Mouse (Mus musculus) heart, embryonic 13.5 days (tissue): ENCODE measurements around the gene Cd83. TPM values are rescaled to one million over a fixed set of nuclear protein-coding genes. Genes with fewer than 3 reads are reported as not detected.
A peak's percentile ranks its signal among the peaks of the same experiment; 100 is the strongest.

Source experiments
- ATAC-seq: fragments of 200-750 bp; cut with Nextera tagmentation; 2 replicates; pipeline ENCODE4 v1.8.0; 2017; ENCODE audit warnings: moderate TSS enrichment; ENCODE audit not compliant: insufficient number of reproducible peaks, low FRiP score, low TSS enrichment; ENCODE audit errors: extremely low read depth
- H3K27ac ChIP-seq: fragments of 300-500 bp; sonication (generic); replicated peaks from 2 replicates; pipeline ENCODE4 v1.5.1; 2015; ENCODE audit warnings: moderate library complexity, mild to moderate bottlenecking, inconsistent platforms
- H3K27me3 ChIP-seq: fragments of 300-500 bp; sonication (generic); replicated peaks from 2 replicates; pipeline ENCODE4 v1.6.1; 2015; ENCODE audit warnings: mild to moderate bottlenecking, inconsistent platforms
- H3K36me3 ChIP-seq: fragments of 300-500 bp; sonication (generic); 2 replicates; pipeline ENCODE4 v1.6.1; 2015; ENCODE audit warnings: mild to moderate bottlenecking, inconsistent platforms
- H3K4me1 ChIP-seq: fragments of 300-500 bp; sonication (generic); 2 replicates; pipeline ENCODE4 v1.6.1; 2015; ENCODE audit warnings: inconsistent platforms
- H3K4me2 ChIP-seq: fragments of 300-500 bp; sonication (generic); 2 replicates; pipeline ENCODE4 v1.6.1; 2015; ENCODE audit warnings: inconsistent platforms, mild to moderate bottlenecking, moderate library complexity
- H3K4me3 ChIP-seq: fragments of 300-500 bp; sonication (generic); 2 replicates; pipeline ENCODE4 v1.5.1; 2015; ENCODE audit warnings: moderate library complexity, mild to moderate bottlenecking, inconsistent platforms
- H3K9ac ChIP-seq: fragments of 300-500 bp; sonication (generic); 2 replicates; pipeline ENCODE4 v1.6.1; 2015; ENCODE audit warnings: inconsistent platforms, mild to moderate bottlenecking, moderate library complexity
- H3K9me3 ChIP-seq: fragments of 300-500 bp; sonication (generic); 2 replicates; pipeline ENCODE4 v1.6.1; 2016; ENCODE audit warnings: inconsistent platforms
- WGBS: fragments of 180-500 bp; shearing (Covaris S2); methylation state at CpG from one replicate; pipeline ENCODE4 v1.1.7; 2015; ENCODE audit warnings: mixed read lengths; 5-methylcytosine and 5-hydroxymethylcytosine counted together
- polyA plus RNA-seq: library from polyadenylated mRNA; unstranded; fragments of >200 nt; fragmentation: Nextera tagmentation; extraction: Ambion mirVana; gene quantifications from 2 replicates; pipeline ENCODE4 v1.2.1, GENCODE M21; 2015

Gene Cd83
- polyA plus RNA-seq, 1 experiment from 2014 or later = 3.1 TPM

GRCm38 (mm10) chr13:43761156-43761855 lies 23.3 kb upstream of the Cd83 start:
- no peak overlapping the region for H3K9ac ChIP-seq
- no peak overlapping the region for H3K4me2 ChIP-seq
- H3K36me3 ChIP-seq = no peaks in the 10 kb centered on the region
- H3K9me3 ChIP-seq = no peaks in the 10 kb centered on the region
- no peak for ATAC-seq
- WGBS = 65% methylated on average over 12 of the region's 12 CpGs
- H3K4me3 ChIP-seq = no peak overlapping the region
- 0 out of 2 replicates have a peak, but pooled peaks cover 7% of the 10 kb centered on the region for H3K4me1 ChIP-seq
- H3K27ac ChIP-seq = no peak overlapping the region
- no peaks in the 10 kb centered on the region; the same call in 1 of the 2 replicates for H3K27me3 ChIP-seq

DNA sequence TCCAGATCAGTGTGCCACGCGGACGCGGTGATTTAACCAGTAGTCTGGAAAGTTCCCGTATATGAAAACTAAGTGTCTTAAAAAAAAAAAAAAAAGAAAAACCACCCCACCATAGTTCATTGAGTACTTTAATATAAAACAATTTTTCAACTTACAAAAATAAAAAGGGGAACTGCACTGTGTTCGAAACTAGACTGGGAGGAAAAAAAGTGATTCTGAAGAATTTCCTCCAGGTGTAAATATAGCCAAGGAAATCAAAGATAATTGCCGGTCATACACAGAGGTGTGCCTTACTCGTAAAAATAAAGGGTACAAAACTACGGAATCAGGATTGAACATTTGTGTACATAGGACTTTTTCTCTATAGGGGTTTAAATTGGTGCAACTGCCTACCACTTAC lies 21.7 kb upstream of the Cd83 start:
- Histone ChIP-seq H3K36me3 (no peaks in the 10 kb centered on the region), H3K9ac (no peak overlapping the region), H3K27ac (no peak overlapping the region), H3K4me1 (peaks cover 8% of the 10 kb centered on the region), H3K9me3 (no peaks in the 10 kb centered on the region), H3K27me3 (no peaks in the 10 kb centered on the region), H3K4me3 (no peak overlapping the region), H3K4me2 (no peak overlapping the region)
- 93% methylated on average over 9 of the region's 9 CpGs for WGBS
- no peak for ATAC-seq

- 82% methylated on average over 12 of the region's 12 CpGs for WGBS
- Histone ChIP-seq H3K36me3 (no peaks in the 10 kb centered on the region), H3K9ac (no peak overlapping the region), H3K4me1 (peaks cover 12% of the 10 kb centered on the region), H3K27ac (no peak overlapping the region), H3K27me3 (no peaks in the 10 kb centered on the region), H3K4me2 (no peak overlapping the region), H3K9me3 (no peaks in the 10 kb centered on the region), H3K4me3 (no peak overlapping the region)
- ATAC-seq = no peak
Observed at GRCm38 (mm10) chr13:43763301-43763994, 21.1 kb upstream of the Cd83 start.

GRCm38 (mm10) chr13:43763995-43764579 lies 20.5 kb upstream of the Cd83 start:
- WGBS = 48% methylated on average over 8 of the region's 8 CpGs
- no peak overlapping the region for H3K27ac ChIP-seq
- H3K4me3 ChIP-seq = no peak overlapping the region
- H3K9ac ChIP-seq = no peak overlapping the region
- H3K9me3 ChIP-seq = no peaks in the 10 kb centered on the region
- H3K27me3 ChIP-seq = no peaks in the 10 kb centered on the region
- H3K4me1 ChIP-seq = peaks cover 15% of the 10 kb centered on the region
- no peaks in the 10 kb centered on the region for H3K36me3 ChIP-seq
- no peak overlapping the region for H3K4me2 ChIP-seq
- ATAC-seq = no peak

DNA sequence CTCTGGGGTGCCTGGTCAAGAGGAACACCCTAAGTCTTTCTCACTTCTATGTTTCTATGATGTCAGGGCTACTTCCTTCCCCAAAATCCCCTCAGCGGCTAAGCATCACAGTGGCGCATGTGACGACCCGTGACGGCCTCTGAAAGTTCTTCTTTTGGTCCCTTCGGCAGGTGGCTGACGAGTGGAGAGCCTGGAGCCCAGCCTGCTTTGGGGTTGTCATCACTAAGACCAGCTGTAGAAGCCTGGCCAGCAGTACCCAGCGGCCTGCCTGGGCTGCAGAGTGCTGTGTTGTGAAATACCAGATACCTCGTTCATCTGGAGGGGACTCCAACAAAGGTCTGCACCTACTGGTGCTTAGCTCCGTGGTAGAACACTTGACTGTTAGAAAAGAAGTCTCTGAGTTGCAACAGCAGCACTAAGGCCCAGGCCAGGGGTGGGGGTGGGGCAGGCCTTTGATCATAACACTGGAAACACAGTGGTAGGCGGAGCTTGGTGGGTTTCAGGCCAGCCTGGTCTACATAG lies 19.2 kb upstream of the Cd83 start:
- peaks cover 15% of the 10 kb centered on the region for H3K4me1 ChIP-seq
- H3K27me3 ChIP-seq = no peaks in the 10 kb centered on the region
- no peak overlapping the region for H3K4me3 ChIP-seq
- no peak overlapping the region for H3K27ac ChIP-seq
- H3K9ac ChIP-seq = no peak overlapping the region
- no peak for ATAC-seq
- WGBS = 56% methylated on average over 11 of the region's 11 CpGs
- H3K4me2 ChIP-seq = no peak overlapping the region
- no peaks in the 10 kb centered on the region for H3K36me3 ChIP-seq
- H3K9me3 ChIP-seq = no peaks in the 10 kb centered on the region

DNA sequence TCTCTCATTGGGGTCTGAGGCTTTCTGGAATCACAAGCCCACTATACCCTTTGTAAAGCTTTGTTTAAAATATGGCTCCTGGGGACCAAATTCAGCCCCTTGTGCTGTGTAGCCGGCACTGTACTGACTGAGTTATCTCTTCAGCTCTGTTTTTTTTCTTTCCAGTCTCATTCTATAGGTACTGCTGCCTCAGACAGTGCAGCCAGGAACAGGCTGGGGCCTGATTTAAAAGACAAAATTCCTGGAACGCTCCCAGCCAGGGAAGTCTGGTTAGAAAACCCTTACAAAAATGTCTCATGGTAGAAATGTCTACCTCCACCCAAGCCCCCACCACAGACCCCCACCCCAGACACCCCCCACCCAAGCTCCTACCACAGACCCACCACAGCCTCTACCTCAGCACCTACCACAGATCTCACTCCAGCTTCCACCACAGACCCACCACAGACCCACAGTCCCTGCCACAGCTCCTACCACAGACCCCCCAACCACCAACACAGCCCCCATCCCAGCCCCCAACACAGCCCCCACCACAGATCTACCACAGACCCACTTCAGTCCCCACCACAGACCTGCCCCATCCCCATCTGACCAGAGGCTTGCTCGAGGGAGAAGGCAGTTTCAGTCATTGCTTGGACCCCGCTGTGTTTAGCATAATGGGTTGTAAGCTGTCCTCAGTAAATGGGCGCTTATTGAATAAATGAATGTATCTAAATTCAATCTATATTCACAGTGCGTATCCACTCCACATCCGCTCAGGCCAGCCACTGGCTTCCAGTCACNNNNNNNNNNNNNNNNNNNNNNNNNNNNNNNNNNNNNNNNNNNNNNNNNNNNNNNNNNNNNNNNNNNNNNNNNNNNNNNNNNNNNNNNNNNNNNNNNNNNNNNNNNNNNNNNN lies 17.5 kb upstream of the Cd83 start:
- WGBS = 64% methylated on average over 7 of the region's 7 CpGs
- no peak for ATAC-seq
- no peak overlapping the region for H3K9ac ChIP-seq

GRCm38 (mm10) chr13:43773020-43773419 lies 11.6 kb upstream of the Cd83 start:
- H3K4me1 ChIP-seq = peaks cover 26% of the 10 kb centered on the region
- WGBS = 81% methylated on average over 6 of the region's 6 CpGs
- ATAC-seq = no peak
- no peak overlapping the region for H3K4me3 ChIP-seq
- H3K36me3 ChIP-seq = no peaks in the 10 kb centered on the region
- no peak overlapping the region for H3K4me2 ChIP-seq
- no peaks in the 10 kb centered on the region for H3K9me3 ChIP-seq
- H3K27ac ChIP-seq = no peak overlapping the region
- H3K9ac ChIP-seq = no peak overlapping the region
- no peaks in the 10 kb centered on the region for H3K27me3 ChIP-seq

More for the DNA sequence above, 17.5 kb upstream of the Cd83 start:
- no peaks in the 10 kb centered on the region for H3K9me3 ChIP-seq
- H3K4me3 ChIP-seq = no peak overlapping the region
- H3K4me2 ChIP-seq = no peak overlapping the region
- H3K36me3 ChIP-seq = no peaks in the 10 kb centered on the region
- H3K4me1 ChIP-seq = peaks cover 15% of the 10 kb centered on the region
- no peaks in the 10 kb centered on the region for H3K27me3 ChIP-seq
- no peak overlapping the region for H3K27ac ChIP-seq

DNA sequence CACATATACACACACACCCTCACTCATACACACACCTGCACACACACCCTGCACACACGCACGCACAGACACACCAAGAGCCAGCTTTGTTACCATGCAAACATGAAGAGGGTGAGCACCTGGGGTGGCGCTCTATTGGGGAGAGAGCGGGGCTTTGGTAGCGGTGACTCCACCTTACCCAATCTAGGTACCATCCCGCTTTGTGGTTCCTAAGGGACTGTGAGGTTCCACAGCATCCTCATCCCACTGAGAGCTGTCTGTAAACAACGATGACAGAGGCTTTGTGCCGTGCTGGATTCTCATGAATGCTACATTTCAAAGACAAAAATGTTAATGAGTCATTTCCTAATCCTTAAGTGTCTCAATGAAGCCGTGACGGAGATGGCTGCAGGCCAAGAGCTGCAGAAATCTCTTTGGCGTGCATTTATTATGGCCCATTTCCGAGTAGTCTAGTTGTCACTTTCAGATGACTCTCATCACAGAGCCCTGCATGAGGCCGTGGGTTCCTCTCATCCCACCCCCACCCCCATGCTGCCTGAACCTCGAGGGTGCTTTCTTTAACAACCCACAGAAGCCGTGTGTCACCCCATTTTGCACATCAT lies 10.5 kb upstream of the Cd83 start:
- no peaks in the 10 kb centered on the region for H3K9me3 ChIP-seq
- ATAC-seq = no peak
- H3K36me3 ChIP-seq = no peaks in the 10 kb centered on the region
- H3K4me3 ChIP-seq = no peak overlapping the region
- H3K9ac ChIP-seq = no peak overlapping the region
- H3K27ac ChIP-seq = no peak overlapping the region
- H3K4me2 ChIP-seq = no peak overlapping the region
- H3K27me3 ChIP-seq = no peaks in the 10 kb centered on the region
- WGBS = 51% methylated on average over 15 of the region's 15 CpGs
- H3K4me1 ChIP-seq = peaks cover 21% of the 10 kb centered on the region

- Histone ChIP-seq H3K9me3 (no peaks in the 10 kb centered on the region), H3K4me3 (no peak overlapping the region), H3K27me3 (no peaks in the 10 kb centered on the region), H3K4me2 (no peak overlapping the region), H3K27ac (no peak overlapping the region), H3K36me3 (no peaks in the 10 kb centered on the region), H3K4me1 (peaks cover 21% of the 10 kb centered on the region), H3K9ac (0 out of 2 replicates have a peak overlapping the region, but pooled peaks have one; percentile 9)
- 56% methylated on average over 13 of the region's 13 CpGs for WGBS
- no peak for ATAC-seq
Observed at GRCm38 (mm10) chr13:43774605-43775426, 9.8 kb upstream of the Cd83 start.

DNA sequence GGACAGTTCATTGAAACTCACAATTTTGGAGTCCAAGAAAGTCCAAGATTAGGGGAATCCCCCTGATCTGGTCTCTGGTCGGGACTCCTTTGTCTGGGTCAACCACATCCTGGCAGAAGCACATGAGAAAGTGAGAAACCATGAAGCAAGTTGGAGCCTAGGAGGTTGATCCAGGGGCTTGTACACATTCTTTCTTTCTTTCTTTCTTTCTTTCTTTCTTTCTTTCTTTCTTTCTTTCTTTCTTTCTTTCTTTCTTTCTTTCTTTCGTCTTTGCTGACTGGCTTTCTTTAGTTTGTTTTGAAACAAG lies 9.2 kb upstream of the Cd83 start:
- Histone ChIP-seq H3K9me3 (no peaks in the 10 kb centered on the region), H3K4me3 (no peak overlapping the region), H3K4me1 (peaks cover 21% of the 10 kb centered on the region), H3K9ac (no peak overlapping the region), H3K36me3 (no peaks in the 10 kb centered on the region), H3K27ac (no peak overlapping the region), H3K27me3 (no peaks in the 10 kb centered on the region), H3K4me2 (no peak overlapping the region)
- WGBS = 76% methylated on average over 2 of the region's 2 CpGs
- ATAC-seq = no peak
